Mouse (Mus musculus): ENCODE data around the gene Nme2. TPM values are rescaled to one million over a fixed set of nuclear protein-coding genes. Genes with fewer than 3 reads are reported as not detected.

Gene Nme2
- polyA plus RNA-seq, 1 experiment from 2014 or later: 86.7 TPM

DNA sequence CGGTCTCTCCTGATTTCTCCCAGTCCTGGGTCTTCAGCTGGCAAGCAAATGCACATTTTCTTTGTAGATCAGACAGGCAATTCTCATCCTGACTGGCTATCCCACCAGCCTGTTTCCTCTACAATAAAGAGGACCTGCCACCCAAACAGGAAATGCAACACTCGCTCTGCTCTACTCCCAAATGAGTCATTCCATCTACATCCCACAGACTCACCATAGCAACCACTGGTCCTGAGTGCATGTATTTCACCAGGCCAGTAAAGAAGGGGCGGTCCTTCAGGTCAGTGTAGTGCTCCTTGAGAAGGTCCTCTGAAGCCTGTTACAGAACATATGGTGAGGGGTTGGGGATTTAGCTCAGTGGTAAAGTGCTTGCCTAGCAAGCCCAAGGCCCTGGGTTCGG, 7.0 kb upstream of the Nme2 start:
- Histone ChIP-seq H3K9ac (no peak overlapping the region), H3K4me2 (no peak overlapping the region), H3K4me1 (replicated peaks) (peaks cover 23% of the 10 kb centered on the region), H3K27ac (replicated peaks) (no peak overlapping the region), H3K36me3 (peaks cover 78% of the 10 kb centered on the region), H3K4me3 (no peak overlapping the region), H3K9me3 (no peaks in the 10 kb centered on the region), H3K27me3 (no peaks in the 10 kb centered on the region)
- ATAC-seq (ENCODE audit: low read depth): no peak
- WGBS: 73% methylated on average over 4 of the region's 4 CpGs

GRCm38 (mm10) chr11:93961482-93961881, 5.4 kb upstream of the Nme2 start:
- Histone ChIP-seq H3K4me1 (replicated peaks) (peaks cover 16% of the 10 kb centered on the region), H3K4me3 (no peak overlapping the region), H3K27ac (replicated peaks) (no peak overlapping the region), H3K9me3 (no peaks in the 10 kb centered on the region), H3K9ac (no peak overlapping the region), H3K4me2 (no peak overlapping the region), H3K36me3 (peaks cover 87% of the 10 kb centered on the region), H3K27me3 (no peaks in the 10 kb centered on the region)
- WGBS: 93% methylated on average over 6 of the region's 6 CpGs
- no peak for ATAC-seq (ENCODE audit: low read depth)

DNA sequence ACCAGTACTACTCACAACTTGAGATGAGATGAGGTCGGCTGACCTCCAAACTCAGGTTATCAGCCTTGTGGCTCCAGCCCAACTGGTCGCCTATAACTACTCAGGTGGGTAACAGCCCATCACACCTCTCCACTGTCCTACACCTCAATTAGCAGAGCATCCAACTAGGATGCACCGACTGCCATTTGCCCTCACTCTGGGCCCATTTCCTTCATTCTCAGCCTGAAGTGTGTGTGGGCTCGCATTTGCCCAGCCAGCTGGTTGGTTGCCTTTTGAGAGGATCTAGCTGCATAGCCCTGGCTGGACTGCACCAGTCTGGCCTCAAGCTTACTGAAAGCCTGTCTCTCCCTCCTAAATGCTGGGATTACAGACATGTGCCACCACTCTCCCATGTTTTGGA, 1.7 kb upstream of the Nme2 start:
- peaks cover 66% of the 10 kb centered on the region for H3K36me3 ChIP-seq
- no peaks in the 10 kb centered on the region for H3K27me3 ChIP-seq
- no peak overlapping the region for H3K9ac ChIP-seq
- no peaks in the 10 kb centered on the region for H3K9me3 ChIP-seq
- H3K4me3 ChIP-seq: no peak overlapping the region
- peaks cover 32% of the 10 kb centered on the region for H3K4me1 ChIP-seq (replicated peaks)
- no peak overlapping the region for H3K27ac ChIP-seq (replicated peaks)
- 77% methylated on average over 4 of the region's 4 CpGs for WGBS
- no peak overlapping the region for H3K4me2 ChIP-seq
- no peak for ATAC-seq (ENCODE audit: low read depth)

DNA sequence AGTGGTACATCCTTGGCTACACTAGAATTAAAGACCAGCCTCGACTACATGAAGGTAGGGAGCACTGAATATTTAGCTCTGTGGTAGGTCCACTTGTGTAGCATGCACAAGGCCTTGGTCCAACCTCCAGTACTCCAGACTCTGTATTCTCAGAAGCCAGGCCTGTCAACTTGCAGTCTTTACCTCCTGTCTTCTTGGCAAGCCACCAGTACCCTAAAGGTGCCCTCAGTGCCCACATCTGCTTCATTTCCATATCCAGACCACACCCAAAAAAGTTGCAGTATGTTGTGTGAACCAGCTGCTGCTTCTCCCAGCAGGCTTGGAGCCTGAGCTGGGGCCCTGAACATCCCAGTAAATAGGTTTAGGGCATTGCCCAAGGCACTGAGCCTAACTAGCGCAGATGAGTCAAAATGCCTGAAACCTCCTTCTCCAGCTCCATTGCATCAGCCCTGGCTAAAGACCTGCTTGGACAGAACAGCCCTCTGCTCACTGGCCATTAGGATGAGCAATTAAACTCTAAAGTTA, 1.0 kb upstream of the Nme2 start:
- WGBS: 90% methylated on average over 2 of the region's 2 CpGs
- H3K4me2 ChIP-seq: no peak overlapping the region
- H3K9me3 ChIP-seq: no peaks in the 10 kb centered on the region
- ATAC-seq (ENCODE audit: low read depth): no peak
- H3K27me3 ChIP-seq: no peaks in the 10 kb centered on the region
- no peak overlapping the region for H3K27ac ChIP-seq (replicated peaks)
- no peak overlapping the region for H3K4me3 ChIP-seq
- no peak overlapping the region for H3K9ac ChIP-seq
- H3K36me3 ChIP-seq: peaks cover 66% of the 10 kb centered on the region
- peaks cover 38% of the 10 kb centered on the region for H3K4me1 ChIP-seq (replicated peaks)

- peak; percentile 96 for ATAC-seq (ENCODE audit: low read depth)
- Histone ChIP-seq H3K4me3 (peak overlapping the region; percentile 61), H3K9me3 (no peaks in the 10 kb centered on the region), H3K4me2 (peak overlapping the region; percentile 94), H3K4me1 (replicated peaks) (peaks cover 40% of the 10 kb centered on the region), H3K9ac (peak overlapping the region; percentile 79), H3K27ac (replicated peaks) (peak overlapping the region; percentile 87), H3K36me3 (peaks cover 61% of the 10 kb centered on the region), H3K27me3 (no peaks in the 10 kb centered on the region)
- under 1% methylated on average over 65 of the region's 67 CpGs for WGBS
Measured at GRCm38 (mm10) chr11:93955256-93956150, 556 bp downstream of the Nme2 start.

DNA sequence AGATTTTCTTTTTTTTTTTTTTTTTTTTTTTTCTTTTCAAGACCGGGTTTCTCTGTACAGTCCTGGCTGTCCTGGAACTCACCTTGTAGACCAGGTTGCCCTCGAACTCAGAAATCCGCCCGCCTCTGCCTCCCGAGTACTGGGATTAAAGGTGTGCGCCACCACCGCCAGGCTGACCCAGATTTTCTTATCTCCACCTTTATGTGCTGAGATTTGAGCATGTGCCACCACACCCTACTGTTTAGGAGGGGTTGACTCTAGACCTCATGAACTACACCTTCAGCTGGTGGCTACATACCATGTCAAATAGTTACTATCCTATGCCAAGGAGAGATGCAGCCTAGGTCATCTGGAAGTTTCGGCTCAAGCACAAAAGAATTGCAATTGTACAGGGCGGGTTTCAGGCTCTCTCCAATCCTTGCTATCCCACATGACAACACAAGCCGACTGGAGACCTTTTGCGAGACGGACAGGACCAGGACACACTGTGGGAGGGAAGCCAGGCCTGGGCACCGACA, 1.3 kb downstream of the Nme2 start:
- H3K4me3 ChIP-seq: peak overlapping the region; percentile 61
- 41% methylated on average over 13 of the region's 13 CpGs for WGBS
- H3K4me2 ChIP-seq: peak overlapping the region; percentile 94
- H3K36me3 ChIP-seq: peaks cover 61% of the 10 kb centered on the region
- peaks cover 40% of the 10 kb centered on the region for H3K4me1 ChIP-seq (replicated peaks)
- peak overlapping the region; percentile 87 for H3K27ac ChIP-seq (replicated peaks)
- no peaks in the 10 kb centered on the region for H3K9me3 ChIP-seq
- peak; percentile 2; the same call in 1 of the 2 replicates for ATAC-seq (ENCODE audit: low read depth)
- H3K9ac ChIP-seq: peak overlapping the region; percentile 79
- no peaks in the 10 kb centered on the region for H3K27me3 ChIP-seq

- H3K36me3 ChIP-seq: peaks cover 57% of the 10 kb centered on the region
Measured at GRCm38 (mm10) chr11:93952376-93952775, 3.7 kb downstream of the Nme2 start.

DNA sequence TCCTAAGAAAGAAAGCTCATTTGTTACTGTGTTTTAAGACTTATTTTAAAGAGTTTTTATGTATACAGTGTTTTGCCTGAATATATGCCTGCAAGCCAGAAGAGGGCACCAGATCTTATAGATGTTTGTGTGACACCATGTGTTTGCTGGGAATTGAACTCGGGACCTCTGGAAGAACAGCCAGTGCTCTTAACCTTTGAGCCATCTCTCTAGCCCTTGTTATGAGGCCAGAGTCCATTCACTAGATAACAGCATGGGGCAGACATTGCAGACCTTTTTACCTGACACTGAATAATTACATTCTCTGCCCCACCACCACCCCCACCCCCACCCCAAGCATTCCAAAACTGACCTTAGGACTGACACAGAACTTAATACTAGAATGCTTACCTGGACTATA, 6.0 kb downstream of the Nme2 start:
- no peak overlapping the region for H3K4me3 ChIP-seq
- ATAC-seq (ENCODE audit: low read depth): no peak

More at GRCm38 (mm10) chr11:93952376-93952775, 3.7 kb downstream of the Nme2 start:
- no peak overlapping the region for H3K27ac ChIP-seq (replicated peaks)
- H3K4me3 ChIP-seq: no peak overlapping the region
- H3K4me1 ChIP-seq (replicated peaks): peaks cover 40% of the 10 kb centered on the region
- no peak for ATAC-seq (ENCODE audit: low read depth)
- 85% methylated on average over 5 of the region's 5 CpGs for WGBS
- H3K4me2 ChIP-seq: 0 out of 2 replicates have a peak overlapping the region, but pooled peaks have one; percentile 13
- no peaks in the 10 kb centered on the region for H3K9me3 ChIP-seq
- no peak overlapping the region for H3K9ac ChIP-seq
- no peaks in the 10 kb centered on the region for H3K27me3 ChIP-seq

GRCm38 (mm10) chr11:93948887-93949567, 7.0 kb downstream of the Nme2 start:
- 91% methylated on average over 9 of the region's 9 CpGs for WGBS
- no peak overlapping the region for H3K4me3 ChIP-seq
- peaks cover 68% of the 10 kb centered on the region for H3K36me3 ChIP-seq
- H3K4me2 ChIP-seq: no peak overlapping the region
- H3K4me1 ChIP-seq (replicated peaks): peaks cover 20% of the 10 kb centered on the region
- no peak for ATAC-seq (ENCODE audit: low read depth)
- H3K9ac ChIP-seq: no peak overlapping the region
- no peaks in the 10 kb centered on the region for H3K27me3 ChIP-seq
- no peaks in the 10 kb centered on the region for H3K9me3 ChIP-seq
- H3K27ac ChIP-seq (replicated peaks): no peak overlapping the region

More for the DNA sequence above, 6.0 kb downstream of the Nme2 start:
- Histone ChIP-seq H3K27me3 (no peaks in the 10 kb centered on the region), H3K4me2 (no peak overlapping the region), H3K27ac (replicated peaks) (no peak overlapping the region), H3K9ac (no peak overlapping the region), H3K9me3 (no peaks in the 10 kb centered on the region), H3K4me1 (replicated peaks) (peaks cover 29% of the 10 kb centered on the region), H3K36me3 (peaks cover 63% of the 10 kb centered on the region)
- WGBS: 88% methylated on average over 1 of the region's 1 CpGs

DNA sequence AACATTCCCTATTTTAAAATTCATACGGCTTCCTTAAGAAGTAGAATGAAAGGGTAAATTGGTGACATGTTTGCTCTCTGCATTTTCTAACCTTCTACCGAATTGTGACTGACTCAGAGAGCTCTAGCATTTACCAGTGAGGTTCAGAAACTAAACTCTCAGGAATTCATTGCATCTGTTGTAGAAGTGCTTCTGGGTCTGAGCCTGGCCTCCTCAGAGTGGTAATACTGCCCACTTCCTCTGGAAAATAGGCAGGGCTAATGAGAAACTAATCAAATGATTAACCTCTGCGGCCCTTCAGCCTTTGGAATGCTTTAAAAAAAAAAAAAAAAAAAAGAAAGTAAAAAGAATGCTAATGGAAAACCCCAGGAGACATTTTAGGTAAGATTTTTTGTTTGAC, 11.1 kb downstream of the Nme2 start:
- no peaks in the 10 kb centered on the region for H3K9me3 ChIP-seq
- ATAC-seq (ENCODE audit: low read depth): no peak
- no peak overlapping the region for H3K27ac ChIP-seq (replicated peaks)
- H3K4me2 ChIP-seq: no peak overlapping the region
- H3K36me3 ChIP-seq: peaks cover 59% of the 10 kb centered on the region
- no peak overlapping the region for H3K9ac ChIP-seq
- 75% methylated on average over 3 of the region's 3 CpGs for WGBS
- no peaks in the 10 kb centered on the region for H3K4me1 ChIP-seq (replicated peaks)
- H3K4me3 ChIP-seq: no peak overlapping the region
- H3K27me3 ChIP-seq: no peaks in the 10 kb centered on the region

GRCm38 (mm10) chr11:93940906-93941305, 15.2 kb downstream of the Nme2 start:
- Histone ChIP-seq H3K4me2 (no peak overlapping the region), H3K4me3 (no peak overlapping the region), H3K9ac (no peak overlapping the region), H3K36me3 (peaks cover 66% of the 10 kb centered on the region), H3K4me1 (replicated peaks) (no peaks in the 10 kb centered on the region), H3K9me3 (no peaks in the 10 kb centered on the region), H3K27me3 (no peaks in the 10 kb centered on the region), H3K27ac (replicated peaks) (no peak overlapping the region)
- WGBS: 93% methylated on average over 2 of the region's 2 CpGs
- ATAC-seq (ENCODE audit: low read depth): no peak

DNA sequence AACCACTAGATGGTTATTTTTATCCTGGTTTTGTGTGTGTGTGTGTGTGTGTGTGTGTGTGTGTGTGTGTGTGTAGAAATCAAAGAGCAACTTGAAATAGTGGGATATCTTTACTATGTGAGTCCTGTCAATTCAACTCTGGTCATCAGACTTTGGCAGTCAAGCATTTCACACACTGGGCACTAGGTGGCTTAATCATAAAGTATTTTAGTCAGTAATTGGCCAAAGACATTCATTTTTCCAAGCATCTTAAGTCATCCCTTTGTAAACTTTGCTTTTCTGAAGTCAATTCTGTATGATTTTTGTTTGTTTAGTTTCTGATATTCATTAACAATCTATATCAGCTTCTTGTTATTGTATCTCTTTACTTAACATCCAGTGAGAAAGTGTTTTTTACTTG, 27.0 kb downstream of the Nme2 start:
- H3K4me3 ChIP-seq: no peak overlapping the region
- H3K9ac ChIP-seq: no peak overlapping the region
- H3K4me2 ChIP-seq: no peak overlapping the region
- H3K27me3 ChIP-seq: no peaks in the 10 kb centered on the region
- ATAC-seq (ENCODE audit: low read depth): no peak
- H3K27ac ChIP-seq (replicated peaks): no peak overlapping the region
- peaks cover 87% of the 10 kb centered on the region for H3K36me3 ChIP-seq
- no peaks in the 10 kb centered on the region for H3K9me3 ChIP-seq
- H3K4me1 ChIP-seq (replicated peaks): no peaks in the 10 kb centered on the region

All from neural tube, embryonic 13.5 days (tissue).